ENCODE assay signal across 8 mouse cellular contexts in genomic region chr15:8659483-8659971, GRCm38 (mm10). TPM values are rescaled to one million over a fixed set of nuclear protein-coding genes. Genes with fewer than 3 reads are reported as not detected.
DNase-seq lines count a peak whose midpoint lies in the region; ATAC-seq and TF ChIP-seq lines count a peak whose summit lies in the region.

No protein-coding gene starts in this region.

- ATAC-seq in intestine, embryonic 14.5 days (replicated peaks; ENCODE audit: low FRiP score, low TSS enrichment, low read depth), result peak; percentile 53; the same call in 1 of the 2 replicates
- no peak for ATAC-seq in intestine, embryonic 16.5 days
- peak; percentile 88 for ATAC-seq in forebrain, embryonic 15.5 days (replicated peaks)
- ATAC-seq in megakaryocyte progenitor cell, adult 5-6 weeks (replicated peaks; ENCODE audit: poor library complexity), result no peak

- no peak for DNase-seq in intestine, embryonic 14.5 days (ENCODE audit: low spot score)
- DNase-seq in brain, embryonic 18.5 days (ENCODE audit: low read depth, low spot score), result peak; percentile 60
- DNase-seq in midbrain, embryonic 10.5 days (ENCODE audit: low spot score), result peak; percentile 33
- DNase-seq in T-cell, adult 2 months (ENCODE audit: low spot score), result no peak
- DNase-seq in lung, adult 2 months, result no peak

- H3K27ac ChIP-seq in intestine, embryonic 14.5 days (ENCODE audit: low read depth), result 0 out of 2 replicates have a peak overlapping the region, but pooled peaks have one; percentile 22
- H3K27ac ChIP-seq in intestine, embryonic 16.5 days (ENCODE audit: low read length), result no peak overlapping the region
- H3K27ac ChIP-seq in forebrain, embryonic 15.5 days (replicated peaks), result peak overlapping the region; percentile 86
- peak overlapping the region; percentile 73 for H3K27ac ChIP-seq in midbrain, embryonic 10.5 days (replicated peaks)

- no peak overlapping the region for H3K4me3 ChIP-seq in intestine, embryonic 14.5 days (ENCODE audit: low read depth, low read length)
- H3K4me3 ChIP-seq in intestine, embryonic 16.5 days (ENCODE audit: low read length), result no peak overlapping the region
- H3K4me3 ChIP-seq in forebrain, embryonic 15.5 days, result no peak overlapping the region
- H3K4me3 ChIP-seq in midbrain, embryonic 10.5 days, result no peak overlapping the region
- no peak overlapping the region for H3K4me3 ChIP-seq in lung, adult 2 months (replicated peaks; ENCODE audit: extremely low read depth, low read depth, low read length)

- H3K9me3 ChIP-seq in intestine, embryonic 14.5 days (ENCODE audit: control insufficient read depth, low read length), result no peaks in the 10 kb centered on the region
- no peaks in the 10 kb centered on the region for H3K9me3 ChIP-seq in intestine, embryonic 16.5 days (ENCODE audit: control insufficient read depth, low read length)
- H3K9me3 ChIP-seq in forebrain, embryonic 15.5 days, result no peaks in the 10 kb centered on the region
- no peaks in the 10 kb centered on the region for H3K9me3 ChIP-seq in midbrain, embryonic 10.5 days (replicated peaks)

- no peak overlapping the region for H3K9ac ChIP-seq in intestine, embryonic 14.5 days (ENCODE audit: low read length)
- H3K9ac ChIP-seq in intestine, embryonic 16.5 days (ENCODE audit: low read depth, low read length), result no peak overlapping the region
- no peak overlapping the region for H3K9ac ChIP-seq in forebrain, embryonic 15.5 days (replicated peaks)

- TF ChIP-seq CTCF in lung, adult 2 months (IDR thresholded peaks at IDR 0.05; ENCODE audit: insufficient read depth, low read length), result no peak

- H3K4me2 ChIP-seq in intestine, embryonic 14.5 days (ENCODE audit: low read length), result no peak overlapping the region
- H3K4me2 ChIP-seq in intestine, embryonic 16.5 days (ENCODE audit: low read depth, low read length), result no peak overlapping the region
- no peak overlapping the region for H3K4me2 ChIP-seq in forebrain, embryonic 15.5 days (replicated peaks)

- no peaks in the 10 kb centered on the region for H3K36me3 ChIP-seq in intestine, embryonic 14.5 days (ENCODE audit: control insufficient read depth, insufficient read depth, low read length)
- no peaks in the 10 kb centered on the region for H3K36me3 ChIP-seq in intestine, embryonic 16.5 days (ENCODE audit: control insufficient read depth, insufficient read depth, low read length)
- no peaks in the 10 kb centered on the region for H3K36me3 ChIP-seq in forebrain, embryonic 15.5 days
- H3K36me3 ChIP-seq in midbrain, embryonic 10.5 days, result no peaks in the 10 kb centered on the region

- 26% methylated on average over 8 of the region's 8 CpGs for WGBS in intestine, embryonic 14.5 days
- 34% methylated on average over 8 of the region's 8 CpGs for WGBS in intestine, embryonic 16.5 days
- WGBS in forebrain, embryonic 15.5 days, result 4% methylated on average over 8 of the region's 8 CpGs
- 15% methylated on average over 8 of the region's 8 CpGs for WGBS in midbrain, embryonic 10.5 days
- WGBS in lung, adult 2 months, result 37% methylated on average over 8 of the region's 8 CpGs

- H3K4me1 ChIP-seq in intestine, embryonic 14.5 days (replicated peaks; ENCODE audit: control insufficient read depth, insufficient read depth, low read length), result peaks cover 9% of the 10 kb centered on the region
- H3K4me1 ChIP-seq in intestine, embryonic 16.5 days (ENCODE audit: control insufficient read depth, insufficient read depth, low read length), result peaks cover 7% of the 10 kb centered on the region; the same call in 1 of the 2 replicates
- peaks cover 55% of the 10 kb centered on the region for H3K4me1 ChIP-seq in forebrain, embryonic 15.5 days
- H3K4me1 ChIP-seq in midbrain, embryonic 10.5 days, result peaks cover 41% of the 10 kb centered on the region
- H3K4me1 ChIP-seq in lung, adult 2 months (ENCODE audit: control insufficient read depth, insufficient read depth, low read length), result no peaks in the 10 kb centered on the region; the same call in 1 of the 2 replicates

- H3K27me3 ChIP-seq in intestine, embryonic 14.5 days (replicated peaks; ENCODE audit: control insufficient read depth, insufficient read depth, low read length), result no peaks in the 10 kb centered on the region
- H3K27me3 ChIP-seq in intestine, embryonic 16.5 days (replicated peaks; ENCODE audit: control insufficient read depth, insufficient read depth, low read length), result no peaks in the 10 kb centered on the region
- no peaks in the 10 kb centered on the region for H3K27me3 ChIP-seq in forebrain, embryonic 15.5 days
- no peaks in the 10 kb centered on the region for H3K27me3 ChIP-seq in midbrain, embryonic 10.5 days (ENCODE audit: low read depth, poor library complexity, severe bottlenecking)

- TF ChIP-seq POLR2A in lung, adult 2 months (IDR thresholded peaks at IDR 0.05; ENCODE audit: borderline replicate concordance, extremely low read depth, low read depth, low read length), result no peak

RNA-seq across cellular contexts. Expression of gene Slc1a3, which starts 51.0 kb away (rescaled TPM):
- polyA plus RNA-seq in intestine, embryonic 14.5 days (2014; fragmentation: Nextera tagmentation; extraction: Ambion mirVana), result 9.5 and 11.6 TPM in 2 replicates
- 3.7 and 4.0 TPM in 2 replicates for polyA plus RNA-seq in intestine, embryonic 16.5 days (2015; fragmentation: Nextera tagmentation; extraction: Ambion mirVana)
- 116 and 123 TPM in 2 replicates for polyA plus RNA-seq in forebrain, embryonic 15.5 days (2015; fragmentation: Nextera tagmentation; extraction: Ambion mirVana)
- polyA plus RNA-seq in midbrain, embryonic 10.5 days (2016; fragmentation: Nextera tagmentation; extraction: Ambion mirVana), result 23.5 and 30.2 TPM in 2 replicates
- total RNA-seq in megakaryocyte progenitor cell, adult 5-6 weeks (2015), result 0.67 TPM in 1 of 2 replicates, not detected in the other
- 0.08 TPM in 1 of 2 replicates, not detected in the other for total RNA-seq in megakaryocyte progenitor cell, adult 5-6 weeks (2017)
- 16.6 and 18.7 TPM in 2 replicates for polyA plus RNA-seq in lung, adult 2 months (2012; rRNA removed)

Comparison
In these comparisons a context has a peak if more than half of its experiments do, and no peak if none do; other contexts are left out.
1. ATAC-seq: peak in intestine, embryonic 14.5 days (single experiment) and forebrain, embryonic 15.5 days (single experiment); none in intestine, embryonic 16.5 days (single experiment) and megakaryocyte progenitor cell, adult 5-6 weeks (single experiment).
2. DNase-seq: peak in brain, embryonic 18.5 days (single experiment) and midbrain, embryonic 10.5 days (single experiment); none in intestine, embryonic 14.5 days (single experiment), T-cell, adult 2 months (single experiment) and lung, adult 2 months (single experiment).